Mouse (Mus musculus) adrenal gland, adult 18-20 months (tissue): ENCODE results near the gene Rpl39. TPM values are rescaled to one million over a fixed set of nuclear protein-coding genes. Genes with fewer than 3 reads are reported as not detected.
"Not testable (repeated sequence)": the region's sequence is repeated elsewhere in the genome, so short reads cannot be mapped to it uniquely, and the experiment has no call there.

Source experiments
- DNase-seq, 2 experiments: peaks; one replicate each; pipeline ENCODE4 v3.0.0; 2021 to 2022; ENCODE audit warnings: low spot score in 2 of 2
- long read RNA-seq, 2 experiments: library from polyadenylated mRNA; stranded (forward); transcript quantifications; one replicate each; pipeline ENCODE4 v2.0.0; 2021
- total RNA-seq, 2 experiments: library from RNA; stranded (reverse); gene quantifications; 1 replicate in 1 of 2; 2 replicates in 1 of 2; pipeline ENCODE4 v1.2.3; 2021

Rpl39 gene
- total RNA-seq, result 100 to 1,000 TPM; 573 to 575 TPM
- long read RNA-seq, experiment 1, transcript Rpl39-201 (3 exons, 612 nt), result major isoform, 52 of 67 reads
- long read RNA-seq, experiment 1, partial matches to known transcripts, result 15 of 67 reads
- long read RNA-seq, experiment 1, other reads (novel, unspliced or antisense), result 0 of 67 reads
- long read RNA-seq, experiment 2, transcript Rpl39-201 (3 exons, 612 nt), result major isoform, 180 of 271 reads
- long read RNA-seq, experiment 2, partial matches to known transcripts, result 90 of 271 reads
- long read RNA-seq, experiment 2, other reads (novel, unspliced or antisense), result 1 of 271 reads

DNA sequence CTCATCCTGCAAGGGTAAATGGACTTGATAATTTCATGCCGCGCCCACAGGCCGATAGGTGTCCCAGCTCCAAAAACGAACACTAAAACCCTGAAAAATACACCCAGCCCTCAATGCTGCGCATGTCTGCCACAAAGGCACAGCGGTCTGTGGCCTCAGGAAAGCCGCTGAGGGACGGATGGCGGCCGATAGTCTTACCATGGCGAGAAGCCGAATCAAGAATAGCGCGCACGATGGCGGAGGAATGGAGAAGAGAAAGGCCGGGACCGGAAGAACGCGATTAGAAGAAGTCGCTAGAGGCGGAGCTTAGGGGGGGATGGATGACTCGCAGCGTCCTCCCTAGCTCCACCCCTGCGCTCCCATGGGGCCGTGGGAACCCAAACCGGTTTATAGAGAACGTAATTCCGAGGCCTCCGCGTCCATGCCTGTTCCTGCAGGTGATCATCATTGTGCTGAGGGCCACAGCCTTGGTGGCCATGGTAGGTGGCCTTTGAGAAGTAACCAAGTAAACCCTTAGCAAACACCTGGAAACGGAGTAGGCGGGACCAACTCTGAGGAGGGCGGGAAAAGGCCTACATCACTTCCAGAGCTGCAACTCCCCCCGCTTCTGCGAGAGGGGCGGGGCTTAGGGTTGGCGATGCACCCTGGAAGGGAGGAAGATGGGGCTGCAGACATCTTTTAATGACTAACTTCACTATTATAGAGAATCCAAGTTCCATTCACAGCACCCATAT, at the start of gene Rpl39:
Gene Rpl39 (minus strand): TSS at position 476 of the 734 bp plus-strand sequence.
- peak; percentile 70 to 72 for DNase-seq

DNA sequence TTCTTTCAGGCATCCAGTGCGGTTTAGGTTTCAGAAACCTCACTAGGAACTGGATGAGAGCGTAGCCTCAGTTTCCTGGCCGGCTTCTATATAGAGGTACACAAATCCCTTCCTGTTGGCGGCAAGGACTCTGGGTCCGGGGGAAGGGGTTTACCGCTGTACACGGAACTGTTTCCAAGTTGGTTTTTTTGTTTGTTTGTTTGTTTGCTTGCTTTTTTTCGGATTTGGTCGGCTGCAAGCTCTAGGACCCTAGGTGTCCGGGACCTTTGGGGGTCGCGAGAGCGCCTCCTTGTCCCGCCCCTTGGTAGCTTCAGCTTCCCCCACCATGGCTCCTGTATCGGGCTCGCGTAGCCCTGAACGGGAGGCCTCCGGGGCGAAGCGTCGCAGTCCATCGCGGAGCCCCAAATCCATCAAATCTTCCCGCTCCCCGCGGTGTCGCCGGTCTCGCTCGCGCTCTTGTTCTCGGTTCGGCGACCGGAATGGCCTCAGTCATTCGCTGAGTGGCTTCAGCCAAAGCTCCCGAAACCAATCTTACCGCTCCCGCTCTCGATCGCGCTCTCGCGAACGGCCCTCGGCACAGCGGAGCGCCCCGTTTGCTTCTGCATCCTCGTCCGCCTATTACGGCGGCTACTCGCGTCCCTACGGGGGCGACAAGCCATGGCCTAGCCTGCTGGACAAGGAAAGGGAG, 41.6 kb upstream of the Rpl39 start, which contains the start of gene Nkap:
Gene Nkap (plus strand): TSS at position 125 of the 688 bp plus-strand sequence.
- DNase-seq, result peak; percentile 56 to 65

DNA sequence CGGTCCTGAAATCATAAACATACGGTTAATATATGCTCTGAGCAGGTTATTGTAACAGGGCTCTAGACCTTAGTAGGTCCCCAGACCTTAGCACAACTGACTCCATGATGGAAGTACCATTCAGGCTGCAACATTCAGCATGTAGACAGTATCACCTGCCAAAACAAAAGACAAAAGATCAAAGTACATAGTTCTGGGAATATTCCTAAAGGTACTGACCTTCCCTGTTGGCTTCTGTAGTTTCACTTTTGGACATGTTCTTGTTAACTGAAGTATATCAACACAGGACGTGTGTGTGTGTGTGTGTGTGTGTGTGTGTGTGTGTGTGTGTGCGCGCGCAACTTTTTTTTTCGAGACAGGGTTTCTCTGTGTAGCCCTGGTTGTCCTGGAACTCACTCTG, 40.3 kb upstream of the Rpl39 start:
- no peak for DNase-seq

DNA sequence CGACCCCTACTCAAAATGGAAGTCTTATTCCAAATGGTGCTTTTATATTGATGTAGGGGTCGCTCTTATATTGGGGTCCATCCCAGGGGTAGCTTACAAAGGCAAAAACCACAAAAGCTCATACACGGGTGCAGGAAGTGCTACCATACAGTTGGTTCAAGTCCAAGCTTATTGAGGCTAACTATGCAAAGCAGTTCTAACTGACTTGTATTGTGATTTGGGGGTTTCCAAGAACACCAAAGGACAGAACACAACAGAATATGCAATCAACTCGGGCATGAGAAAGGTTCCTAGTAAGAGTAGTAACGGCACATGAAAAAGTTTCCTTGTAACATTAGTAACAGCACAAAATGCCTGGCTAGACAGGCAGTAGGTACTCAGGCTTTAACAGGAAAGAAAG, 35.0 kb upstream of the Rpl39 start:
- DNase-seq, result no peak

DNA sequence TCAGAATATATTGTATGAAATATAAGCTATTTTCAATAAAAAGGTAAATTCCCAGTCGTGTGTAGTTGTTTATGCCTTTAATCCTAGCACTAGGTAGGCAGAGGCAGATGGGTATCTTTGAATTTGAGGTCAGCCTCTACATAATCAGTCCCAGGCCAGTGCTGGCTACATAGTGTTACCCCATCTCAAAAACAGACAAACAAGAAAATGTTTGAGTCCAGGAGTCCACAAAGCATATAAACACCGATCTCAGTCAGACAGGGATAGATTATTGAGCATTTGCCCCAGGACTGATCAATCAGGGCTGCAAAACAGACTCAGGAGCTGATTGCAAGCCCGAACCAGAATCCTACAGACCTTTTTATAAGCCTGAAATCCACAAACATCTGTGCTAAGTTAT, 34.4 kb upstream of the Rpl39 start:
- DNase-seq, result no peak

DNA sequence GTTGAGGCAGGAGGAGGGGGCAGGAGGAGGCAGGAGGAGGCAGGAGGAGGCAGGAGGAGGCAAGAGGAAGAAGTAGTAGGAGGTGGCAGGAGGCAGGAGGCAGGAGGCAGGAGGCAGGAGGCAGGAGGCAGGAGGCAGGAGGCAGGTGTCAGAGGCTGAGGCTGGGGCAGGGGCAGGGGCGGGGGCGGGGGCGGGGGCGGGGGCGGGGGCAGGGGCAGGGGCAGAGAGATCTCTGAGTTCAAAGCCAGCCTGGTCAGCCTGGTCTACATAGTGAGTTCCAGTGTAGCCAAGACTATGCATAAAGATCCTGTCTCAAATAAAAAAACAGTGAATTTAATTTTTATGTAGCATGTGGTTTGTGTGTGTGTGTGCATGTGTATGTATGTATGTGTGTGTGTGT, 31.9 kb upstream of the Rpl39 start:
- no peak for DNase-seq

DNA sequence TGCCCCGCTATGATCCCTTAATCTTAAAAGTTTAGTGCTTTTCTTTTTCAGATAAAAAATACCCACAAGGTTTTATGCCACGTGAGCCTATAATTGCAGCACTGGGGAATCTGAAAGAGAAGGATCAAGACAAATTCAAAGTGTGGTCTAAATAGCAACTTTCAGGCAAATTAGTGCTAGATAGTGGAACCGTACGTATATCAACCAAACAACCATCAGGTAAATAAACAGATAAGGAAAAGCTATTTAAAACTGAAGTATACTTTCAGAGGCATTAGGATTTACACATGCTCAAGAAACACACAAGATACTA, 25.6 kb upstream of the Rpl39 start:
- DNase-seq, result no peak

DNA sequence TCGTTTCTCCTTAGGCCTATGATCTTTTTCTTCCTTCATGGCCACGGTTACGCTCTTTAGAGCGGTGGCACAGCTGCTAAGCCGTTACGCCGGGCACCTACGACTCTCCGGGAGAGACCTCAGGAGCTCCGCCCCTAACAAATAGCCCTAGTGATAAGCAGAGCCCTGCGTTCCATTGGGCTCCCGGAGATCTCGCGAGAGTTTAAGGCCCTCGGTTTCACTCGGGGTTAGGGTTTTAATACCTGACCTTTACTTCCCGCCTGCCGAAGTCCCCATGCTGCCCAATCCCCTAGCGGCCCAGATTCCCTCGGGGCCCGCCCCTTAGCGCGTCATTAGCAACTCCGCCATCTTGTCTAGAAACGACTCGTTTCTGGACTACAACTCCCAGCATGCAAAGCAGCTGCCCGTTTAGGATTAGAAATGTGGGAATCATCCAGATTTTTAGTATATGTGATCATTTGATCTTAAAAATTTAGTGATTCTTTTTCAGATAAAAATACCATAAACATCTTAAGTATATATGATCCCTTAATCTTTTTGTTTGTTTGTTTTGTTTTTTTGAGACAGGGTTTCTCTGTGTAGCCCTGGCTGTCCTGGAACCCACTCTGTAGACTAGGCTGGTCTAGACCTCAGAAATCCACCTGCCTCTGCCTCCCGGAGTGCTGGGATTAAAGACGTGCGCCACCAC, 25.1 kb upstream of the Rpl39 start, which contains the start of gene Upf3b:
Gene Upf3b (minus strand): TSS at position 130 of the 688 bp plus-strand sequence.
- peak; percentile 67 to 77 for DNase-seq

DNA sequence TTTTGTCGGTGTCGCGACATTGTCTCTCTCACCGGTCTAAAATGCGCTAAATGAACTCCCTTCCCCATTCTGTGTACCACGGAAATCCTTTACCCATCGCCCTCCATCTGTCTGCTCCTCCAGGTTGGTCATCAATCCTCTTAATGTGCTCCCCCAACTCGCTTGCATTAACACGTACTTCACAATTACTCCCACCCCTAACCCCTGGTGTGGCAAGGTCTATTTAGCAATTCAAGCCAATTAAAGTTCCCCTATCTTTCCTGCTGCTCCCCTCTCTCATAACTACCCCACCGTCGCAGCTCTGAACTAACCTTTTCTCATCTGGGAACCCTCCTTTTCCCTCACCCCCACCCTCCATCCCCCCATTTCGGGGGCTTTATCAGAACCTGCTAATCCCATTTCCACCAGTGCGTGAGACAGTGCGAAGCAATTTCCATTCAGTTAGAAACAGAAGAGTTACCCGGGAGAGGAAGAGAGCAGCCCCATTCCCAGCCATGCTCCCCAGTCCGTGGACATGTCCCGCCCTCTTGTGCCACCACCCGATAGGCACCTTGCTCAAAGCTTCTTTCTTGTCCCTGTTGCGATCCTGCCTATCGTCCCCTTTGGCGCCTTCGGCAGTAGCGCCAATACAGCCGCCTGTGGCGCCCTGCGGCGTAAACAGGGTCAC, 24.5 kb upstream of the Rpl39 start:
- no peak for DNase-seq

DNA sequence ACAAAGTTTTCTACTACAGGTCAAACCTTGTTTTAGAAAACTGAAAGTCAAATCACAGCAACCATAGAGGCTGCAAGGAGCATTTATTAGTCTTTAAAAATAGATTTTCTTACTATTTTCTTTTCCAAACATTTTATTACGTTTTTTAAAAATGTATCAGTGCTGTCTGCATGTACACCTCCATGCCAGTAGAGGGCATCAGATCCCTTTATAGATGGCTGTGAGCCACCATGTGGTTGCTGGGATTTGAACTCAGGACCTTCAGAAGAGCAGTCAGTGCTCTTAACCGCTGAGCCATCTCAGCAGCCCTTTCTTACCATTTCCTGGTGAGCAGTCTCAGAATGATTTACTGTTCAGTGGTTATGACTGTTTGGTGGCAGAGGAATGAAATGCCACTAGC, 18.6 kb upstream of the Rpl39 start:
- DNase-seq, result no peak

DNA sequence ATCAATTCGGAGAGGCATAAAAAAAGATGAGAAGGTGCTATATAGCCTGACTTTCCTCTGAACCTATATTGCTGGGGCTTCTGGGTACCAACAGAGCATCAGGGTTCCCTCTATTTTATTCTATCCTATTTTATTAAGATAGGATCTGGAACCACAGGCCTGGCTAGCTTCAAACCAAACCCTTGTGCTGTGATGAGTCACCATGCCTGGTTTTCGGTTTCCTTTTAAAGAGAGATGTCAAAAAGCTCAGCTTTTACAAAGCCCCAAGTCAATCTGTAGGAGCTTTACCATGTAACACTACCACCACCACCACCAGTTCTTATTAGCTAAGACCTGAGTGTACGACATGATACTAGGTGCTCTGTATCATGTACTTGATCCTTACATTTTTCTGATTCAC, 13.5 kb upstream of the Rpl39 start:
- DNase-seq, result no peak

DNA sequence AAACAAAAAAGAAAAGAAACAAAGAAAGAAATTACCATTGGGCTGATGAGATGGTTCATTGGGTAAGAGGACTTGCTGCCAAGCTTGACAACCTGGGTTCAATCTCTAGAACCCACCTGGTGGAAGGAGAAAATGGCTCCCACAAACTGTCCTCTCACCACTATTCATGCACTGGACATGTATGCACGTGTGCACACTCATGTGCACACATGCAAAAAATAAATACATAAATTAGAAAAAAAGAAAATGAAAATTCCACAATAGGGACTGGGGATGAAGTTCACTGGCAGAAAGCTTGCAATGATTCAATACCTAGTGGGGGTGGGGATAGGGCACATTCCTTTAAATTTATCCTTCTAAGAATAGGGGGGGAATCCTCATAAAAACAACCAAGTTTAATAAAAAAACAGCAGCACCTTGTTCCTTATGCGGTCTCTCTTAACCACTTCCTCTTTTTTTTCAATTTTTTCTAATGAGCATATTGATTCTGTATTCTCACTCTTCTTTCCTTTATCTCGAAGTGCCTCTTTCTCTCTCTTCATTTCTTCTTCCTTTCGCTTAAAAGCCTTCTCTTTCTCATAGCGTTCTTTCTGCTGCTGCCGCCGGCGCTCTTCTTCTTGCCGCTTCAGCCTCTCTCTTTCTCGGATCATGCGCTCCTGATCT, 10.0 kb upstream of the Rpl39 start:
- no peak for DNase-seq

DNA sequence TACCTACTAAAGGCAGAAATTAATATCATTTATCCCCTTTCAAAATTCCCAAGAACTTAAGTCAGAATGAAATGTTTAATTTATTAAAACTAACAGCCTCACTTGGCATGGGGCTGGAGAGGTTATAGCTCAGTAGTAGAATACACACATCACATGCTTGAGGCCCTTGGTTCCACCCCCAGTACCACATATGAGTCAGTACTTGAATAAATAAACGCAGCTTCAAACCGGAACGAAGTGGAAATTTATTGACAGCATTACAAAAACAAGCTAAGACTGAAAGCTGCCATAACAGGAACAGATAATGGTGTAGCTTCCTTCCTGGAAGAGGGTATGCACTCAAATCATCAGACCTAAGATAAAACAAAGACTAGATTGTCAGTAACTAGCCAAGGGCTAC, 6.3 kb upstream of the Rpl39 start:
- DNase-seq, result no peak

DNA sequence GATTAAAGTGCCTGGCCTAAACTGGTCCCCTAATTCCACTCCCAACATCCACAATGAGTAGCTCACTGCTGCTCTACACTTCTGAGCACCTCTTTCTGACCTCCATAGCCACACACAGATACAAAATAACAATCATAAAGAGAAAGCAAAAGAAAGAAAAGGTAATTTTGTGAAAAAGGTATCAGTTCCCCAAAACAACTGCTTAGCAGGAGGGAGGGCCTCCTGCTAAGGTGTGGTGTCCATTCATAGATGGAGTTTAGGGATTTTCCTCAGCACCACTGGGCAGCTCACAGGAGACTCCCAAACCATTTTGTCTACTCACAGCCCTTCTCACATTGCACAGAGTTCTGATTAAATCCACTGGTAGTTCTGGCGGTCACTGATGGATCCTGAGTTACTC, 3.6 kb upstream of the Rpl39 start:
- no peak for DNase-seq

DNA sequence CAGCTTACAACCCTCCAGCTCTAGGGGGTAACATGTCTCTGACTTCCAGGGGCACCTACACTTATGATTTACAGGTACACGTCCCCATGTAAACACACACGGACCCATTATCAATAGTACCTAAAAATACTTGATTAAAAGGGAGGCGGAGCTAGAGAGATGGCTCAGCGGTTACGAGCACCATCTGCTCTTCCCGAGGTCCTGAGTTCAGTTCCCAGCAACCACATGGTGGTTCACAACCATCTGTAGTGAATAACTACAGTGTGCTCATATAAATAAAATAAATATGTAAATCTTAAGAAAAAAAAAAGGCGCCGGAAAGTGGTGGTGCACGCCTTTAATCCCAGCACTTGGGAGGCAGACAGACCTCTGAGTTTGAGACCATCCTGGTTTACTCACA, 463 bp upstream of the Rpl39 start:
- DNase-seq, result no peak

DNA sequence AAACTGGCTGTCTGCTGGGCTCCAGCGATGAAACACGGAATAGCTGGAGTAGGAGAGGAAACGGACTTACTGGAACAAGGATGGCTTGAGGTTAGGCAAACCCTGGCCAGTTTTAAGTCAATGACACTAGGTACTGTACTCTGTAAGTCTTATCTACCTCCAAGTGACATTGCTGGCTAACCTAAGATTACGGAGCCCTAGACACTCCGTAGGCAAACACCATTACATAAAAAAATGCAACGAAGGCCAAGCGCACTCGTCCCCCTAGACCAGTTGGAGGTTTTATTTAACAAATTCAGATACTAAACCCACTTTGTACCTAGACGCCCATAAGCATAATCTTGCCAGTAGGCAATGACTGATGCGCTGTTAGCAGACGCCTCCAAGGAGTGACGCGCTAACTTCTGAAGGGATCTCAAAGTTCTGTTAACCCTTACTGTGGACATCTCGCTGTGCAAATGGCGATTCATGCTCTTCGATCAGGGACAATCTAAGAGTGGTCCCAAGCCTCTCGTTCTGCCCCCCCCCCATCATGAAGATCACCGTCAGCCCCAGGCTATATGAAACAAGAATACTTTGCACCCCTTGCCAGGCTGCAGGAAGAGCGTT, 780 bp downstream of the Rpl39 start:
- no peak for DNase-seq

DNA sequence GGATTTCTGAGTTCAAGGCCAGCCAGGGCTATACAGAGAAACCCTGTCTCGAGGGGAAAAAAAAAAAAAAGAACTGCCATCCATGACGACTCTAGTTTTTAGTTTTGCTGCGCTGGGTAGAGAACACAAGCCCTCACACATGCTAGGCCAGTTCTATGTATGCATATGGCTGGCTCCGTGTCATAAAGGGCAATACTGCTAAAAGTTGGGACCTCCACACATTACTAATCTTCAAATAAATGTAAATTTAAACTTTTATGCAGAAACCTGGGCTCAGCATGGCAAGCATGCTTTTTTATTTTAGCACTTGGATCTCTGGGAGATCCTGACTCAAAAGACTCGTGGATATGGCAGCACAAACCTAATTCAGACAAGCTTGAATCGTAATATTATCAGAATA, 4.0 kb downstream of the Rpl39 start:
- no peak for DNase-seq

DNA sequence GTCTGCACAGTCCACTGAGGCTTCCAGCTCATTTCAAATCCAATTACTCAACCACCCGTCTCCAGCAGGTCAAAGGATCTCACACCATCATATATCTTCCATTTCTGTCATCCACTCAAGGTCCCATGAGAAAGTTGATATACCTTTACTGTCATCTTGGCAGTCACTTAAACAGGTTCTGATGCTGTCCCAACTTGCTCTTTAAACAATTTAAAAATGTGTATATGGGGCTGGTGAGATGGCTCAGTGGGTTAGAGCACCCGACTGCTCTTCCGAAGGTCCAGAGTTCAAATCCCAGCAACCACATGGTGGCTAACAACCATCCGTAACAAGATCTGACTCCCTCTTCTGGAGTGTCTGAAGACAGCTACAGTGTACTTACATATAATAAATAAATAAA, 4.9 kb downstream of the Rpl39 start:
- DNase-seq, result not testable (repeated sequence)

DNA sequence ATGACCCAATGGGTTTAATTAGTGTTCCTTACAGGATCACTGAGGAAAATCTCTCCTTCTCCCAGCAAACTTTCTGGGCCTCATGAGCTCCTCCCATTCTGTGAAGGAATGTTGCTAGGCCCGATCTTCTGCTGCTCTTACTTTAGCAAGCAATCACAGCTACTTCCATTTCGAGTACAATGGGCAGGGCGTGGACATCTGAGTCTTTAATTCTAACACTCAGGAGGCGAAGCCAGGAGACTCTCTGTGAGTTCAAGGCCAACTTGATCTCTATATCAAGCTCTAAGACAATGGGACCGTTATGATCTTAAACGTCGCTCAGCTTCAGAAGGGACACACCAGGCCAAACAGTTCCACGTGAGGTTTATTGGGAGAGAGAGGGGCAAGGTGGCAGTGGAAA, 8.6 kb downstream of the Rpl39 start:
- no peak for DNase-seq

DNA sequence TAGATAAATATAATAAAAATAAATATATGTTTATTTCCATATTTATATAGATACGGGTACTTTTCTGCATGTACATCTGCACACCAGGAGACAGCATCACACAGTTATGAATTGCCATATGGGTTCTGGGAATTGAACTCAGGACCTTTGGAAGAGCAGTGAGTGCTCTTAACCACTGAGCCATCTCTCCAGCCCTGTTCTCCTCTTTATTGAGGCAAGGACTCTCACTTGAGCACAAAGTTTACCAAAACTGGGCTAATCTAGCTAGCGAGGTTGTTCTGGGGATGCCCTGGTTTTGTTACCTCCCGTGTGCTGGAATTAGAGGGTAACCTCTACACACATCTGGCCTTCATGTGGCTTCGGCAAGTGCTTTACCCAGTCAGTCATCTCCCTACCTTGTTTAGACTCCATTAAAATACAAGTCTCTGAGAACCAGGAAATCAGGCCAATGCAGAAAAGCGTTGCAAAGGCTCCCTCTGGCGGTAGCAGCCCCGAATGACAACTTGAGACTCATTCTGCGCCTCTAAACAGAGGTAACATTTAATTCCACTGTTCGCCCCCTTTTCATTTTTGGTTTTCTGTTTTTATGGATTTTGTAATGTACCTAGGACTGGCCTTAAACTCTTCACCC, 10.8 kb downstream of the Rpl39 start:
- DNase-seq, result peak; percentile 46 to 51
